In the genomic region with DNA sequence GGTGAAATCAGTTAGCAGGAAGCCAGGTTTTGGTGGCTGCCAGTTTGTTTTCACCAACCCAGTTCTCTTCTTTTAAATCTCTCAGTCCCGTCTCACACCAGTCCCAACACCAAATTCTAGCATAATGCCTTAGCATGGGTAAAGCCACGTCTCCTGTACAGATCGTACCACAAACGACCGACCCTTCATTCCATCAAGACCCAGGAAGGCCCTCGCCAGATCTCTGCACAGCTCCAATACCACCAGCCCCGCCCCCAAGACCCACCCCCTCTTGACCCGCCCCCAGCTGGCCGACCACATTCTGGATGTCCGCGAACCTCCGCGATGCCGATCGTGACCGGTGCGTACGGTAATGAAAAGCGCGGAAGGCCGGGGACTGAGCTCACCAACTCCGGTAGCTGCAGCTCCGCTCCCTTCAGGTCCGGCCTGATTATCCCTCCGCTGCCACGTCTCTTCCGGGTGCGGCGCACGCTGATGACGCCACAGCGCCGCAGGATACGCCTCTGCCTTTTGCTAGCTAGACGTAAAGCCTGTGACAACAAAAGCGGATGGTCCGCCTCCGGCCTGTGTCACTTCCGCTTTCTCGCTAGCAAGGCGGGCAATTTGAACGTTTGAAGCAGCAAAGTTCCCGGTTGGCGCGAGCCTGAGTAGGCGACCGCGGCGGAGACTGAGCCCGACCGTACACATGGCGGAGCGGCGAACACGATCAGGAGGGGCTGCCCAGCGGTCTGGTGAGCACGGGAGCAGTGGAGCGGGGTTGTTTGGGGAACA, we compare ENCODE assay signal across 1 mouse cellular context.
TF ChIP-seq lines count a peak whose summit lies in the region.

A gene (minus strand): TSS at position 479 of the 771 bp plus-strand sequence.
A gene (plus strand): TSS at position 506 of the 771 bp plus-strand sequence.

TF ChIP-seq in CH12.LX, 34 proteins besides CTCF, POLR2A, EP300 and RAD21:
- TF ChIP-seq ZC3H11A (IDR thresholded peaks at IDR 0.05; ENCODE audit: low read depth, low read length) (no peak), HCFC1 (IDR thresholded peaks at IDR 0.05; ENCODE audit: low read depth, low read length) (peak; percentile 98), SMC3 (IDR thresholded peaks at IDR 0.05; ENCODE audit: low read depth, low read length) (no peak), MEF2A (IDR thresholded peaks at IDR 0.05; ENCODE audit: borderline replicate concordance, low read depth, low read length) (peak; percentile 78; the same call in 1 of the 2 replicates), MYC (IDR thresholded peaks at IDR 0.05; ENCODE audit: low read depth, low read length) (peak; percentile 80; the same call in 1 of the 2 replicates), ETS1 (conservative IDR thresholded peaks at IDR 0.05; ENCODE audit: low read depth, low read length) (peak; percentile 61), GABPA (IDR thresholded peaks at IDR 0.05; ENCODE audit: insufficient replicate concordance, low read depth, low read length) (peak; percentile 94), E2F4 (IDR thresholded peaks at IDR 0.05; ENCODE audit: insufficient replicate concordance, low read depth, low read length) (peak; percentile 98), ZNF384 (IDR thresholded peaks at IDR 0.05; ENCODE audit: low read depth, low read length) (peak; percentile 68), MAFK (IDR thresholded peaks at IDR 0.05; ENCODE audit: insufficient replicate concordance, low read length) (peak; percentile 30; the same call in 1 of the 2 replicates), NELFE (IDR thresholded peaks at IDR 0.05; ENCODE audit: low read depth, low read length) (peak; percentile 84), BHLHE40 (IDR thresholded peaks at IDR 0.05; ENCODE audit: low read depth, low read length) (0 out of 2 replicates have a peak, but pooled peaks have one; percentile 5), CHD1 (IDR thresholded peaks at IDR 0.05; ENCODE audit: low read depth, low read length) (no peak), PAX5 (IDR thresholded peaks at IDR 0.05; ENCODE audit: low read length) (no peak), TBP (conservative IDR thresholded peaks at IDR 0.05; ENCODE audit: low read depth, low read length) (peak; percentile 64; the same call in 1 of the 2 replicates), UBTF (IDR thresholded peaks at IDR 0.05; ENCODE audit: low read depth, low read length) (no peak), MAX (IDR thresholded peaks at IDR 0.05; ENCODE audit: low read length) (peak; percentile 79), ELF1 (IDR thresholded peaks at IDR 0.05; ENCODE audit: low read depth, low read length) (peak; percentile 100), TCF12 (IDR thresholded peaks at IDR 0.05; ENCODE audit: low read depth, low read length) (peak; percentile 75), JUND (conservative IDR thresholded peaks at IDR 0.05; ENCODE audit: low read depth, low read length) (no peak), ZMIZ1 (IDR thresholded peaks at IDR 0.05; ENCODE audit: low read depth, low read length) (0 out of 2 replicates have a peak, but pooled peaks have one; percentile 47), USF1 (IDR thresholded peaks at IDR 0.05; ENCODE audit: low read depth, low read length) (no peak), MAZ (IDR thresholded peaks at IDR 0.05; ENCODE audit: low read depth, low read length) (peak; percentile 43; the same call in 1 of the 2 replicates), JUN (IDR thresholded peaks at IDR 0.05; ENCODE audit: insufficient read depth, low read depth, low read length) (no peak), RCOR1 (conservative IDR thresholded peaks at IDR 0.05; ENCODE audit: low read depth, low read length) (0 out of 2 replicates have a peak, but pooled peaks have one; percentile 63), POLR2AphosphoS2 (IDR thresholded peaks at IDR 0.05; ENCODE audit: low read depth, low read length) (0 out of 2 replicates have a peak, but pooled peaks have one; percentile 69), ZKSCAN1 (IDR thresholded peaks at IDR 0.05; ENCODE audit: borderline replicate concordance, low read depth, low read length) (no peak), CHD2 (IDR thresholded peaks at IDR 0.05; ENCODE audit: low read length) (peak; percentile 68; the same call in 1 of the 2 replicates), NRF1 (IDR thresholded peaks at IDR 0.05; ENCODE audit: low read depth, low read length) (peak; percentile 65; the same call in 1 of the 2 replicates), KAT2A (IDR thresholded peaks at IDR 0.05; ENCODE audit: insufficient replicate concordance, low read length) (peak; percentile 94), IRF4 (IDR thresholded peaks at IDR 0.05; ENCODE audit: low read depth, low read length) (peak; percentile 76), SIN3A (IDR thresholded peaks at IDR 0.05; ENCODE audit: low read length) (peak; percentile 100), MXI1 (IDR thresholded peaks at IDR 0.05; ENCODE audit: low read depth, low read length) (peak; percentile 94), USF2 (conservative IDR thresholded peaks at IDR 0.05; ENCODE audit: low read depth, low read length) (no peak)
TF ChIP-seq in CH12.LX: peak in this region for 24.
